Mouse (Mus musculus) spleen, adult 18-20 months (tissue): Measurements from ENCODE around the gene Rcn2.
A peak's percentile ranks its signal among the peaks of the same experiment; 100 is the strongest.
"Not testable (repeated sequence)": the region's sequence is repeated elsewhere in the genome, so short reads cannot be mapped to it uniquely, and the experiment has no call there.

ENCODE experiments used
- DNase-seq, 2 experiments: peaks; one replicate each; pipeline ENCODE4 v3.0.0; 2022; ENCODE audit warnings: mixed read lengths in 2 of 2

Rcn2 gene

DNA sequence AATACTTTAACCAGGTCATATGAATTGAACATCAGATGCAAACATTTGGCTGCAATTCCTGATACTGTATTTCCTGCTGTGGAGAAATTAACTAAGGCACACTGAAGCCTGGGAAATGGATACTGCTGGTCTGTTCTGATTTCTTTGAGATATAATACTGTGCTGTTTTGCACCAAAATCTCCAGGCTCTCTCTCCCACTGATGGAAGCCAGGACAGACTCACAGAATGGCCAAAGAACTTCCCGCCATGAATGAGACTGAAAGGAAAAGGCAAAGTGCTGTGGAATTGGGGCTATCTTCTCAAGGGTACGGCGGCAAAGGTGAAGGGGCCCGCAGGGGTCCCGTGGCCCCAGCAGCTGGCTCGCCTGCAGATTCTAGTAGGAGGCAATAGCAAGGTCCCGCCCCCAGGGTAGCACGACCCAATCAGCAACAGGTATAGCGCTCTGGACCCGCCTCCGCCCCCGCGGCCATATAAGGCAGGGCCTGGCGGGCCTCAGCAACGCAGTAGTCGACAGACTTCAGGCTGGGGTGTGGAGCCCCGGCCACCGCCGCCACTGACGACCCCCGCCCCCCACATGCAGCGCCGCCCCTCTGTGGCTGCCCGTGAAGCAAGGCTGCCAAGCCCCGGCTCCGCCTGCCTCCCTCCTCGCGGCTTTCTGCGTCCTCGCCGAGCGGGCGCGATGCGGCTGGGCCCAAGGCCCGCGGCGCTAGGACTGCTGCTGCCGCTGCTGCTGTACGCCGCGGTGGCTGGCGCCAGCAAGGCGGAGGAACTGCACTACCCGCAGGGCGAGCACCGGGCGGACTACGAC lies at the start of gene Rcn2:
TSS of gene Rcn2 (plus strand) at position 474 of the 809 bp plus-strand sequence.
- DNase-seq: peak; percentile 93 to 98

DNA sequence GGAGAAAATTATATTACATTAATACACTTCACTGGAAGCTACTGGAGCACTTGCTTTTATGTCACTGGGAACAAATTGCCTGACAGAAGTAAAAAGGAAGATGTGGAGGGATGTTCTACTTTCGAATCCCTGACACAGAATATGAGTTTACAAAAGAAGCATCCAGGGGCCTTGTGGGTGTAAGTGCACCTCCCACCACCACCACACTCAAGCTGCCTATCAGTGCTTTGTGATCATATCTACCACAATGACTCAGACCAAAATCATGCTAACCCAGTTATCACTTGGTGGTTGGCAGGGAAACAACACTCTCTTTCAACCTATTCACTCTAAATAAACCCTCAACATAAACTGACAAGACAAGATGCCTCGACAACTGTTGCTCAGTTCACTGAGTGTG lies 37.0 kb upstream of the Rcn2 start:
- DNase-seq: not testable (repeated sequence)

DNA sequence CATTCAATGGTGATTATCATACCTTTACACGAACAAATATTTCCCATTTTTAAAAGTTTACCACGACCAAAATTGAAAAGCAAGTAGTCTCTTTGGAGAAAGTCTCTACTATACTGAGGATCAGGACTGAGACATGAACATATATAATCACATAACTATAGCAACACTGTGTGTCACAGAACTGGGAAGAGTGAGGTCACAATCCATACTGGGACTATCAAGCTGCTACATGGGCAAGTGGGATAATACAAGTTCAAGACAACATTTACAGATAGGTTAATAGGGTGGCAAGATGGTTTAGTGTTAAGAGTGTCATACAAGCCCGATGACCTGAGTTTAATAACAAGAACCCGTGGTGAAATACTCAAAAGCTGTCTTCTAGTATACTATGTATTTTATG lies 31.2 kb upstream of the Rcn2 start, which contains the start of gene 4930563M21Rik:
TSS of gene 4930563M21Rik (minus strand) at position 101 of the 400 bp plus-strand sequence.
- no peak for DNase-seq

DNA sequence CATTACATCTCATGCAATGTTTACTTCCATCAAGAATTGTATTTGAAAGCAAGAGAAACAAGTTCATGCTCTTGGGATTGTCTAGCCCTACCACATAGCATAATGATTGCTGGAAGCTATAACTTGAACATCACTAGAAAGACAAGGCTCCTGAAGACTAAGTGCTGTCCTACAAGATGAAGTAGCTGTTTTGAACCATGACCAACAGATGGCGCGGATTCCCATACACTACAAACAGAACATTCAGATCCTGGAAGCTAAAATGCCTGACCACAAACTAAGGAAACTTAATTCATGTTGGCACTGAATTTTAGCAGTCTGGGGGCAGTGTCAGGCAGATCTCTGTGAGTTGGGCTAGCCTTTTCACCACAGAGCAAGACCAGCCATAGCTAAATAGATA lies 16.9 kb upstream of the Rcn2 start:
- DNase-seq: no peak

DNA sequence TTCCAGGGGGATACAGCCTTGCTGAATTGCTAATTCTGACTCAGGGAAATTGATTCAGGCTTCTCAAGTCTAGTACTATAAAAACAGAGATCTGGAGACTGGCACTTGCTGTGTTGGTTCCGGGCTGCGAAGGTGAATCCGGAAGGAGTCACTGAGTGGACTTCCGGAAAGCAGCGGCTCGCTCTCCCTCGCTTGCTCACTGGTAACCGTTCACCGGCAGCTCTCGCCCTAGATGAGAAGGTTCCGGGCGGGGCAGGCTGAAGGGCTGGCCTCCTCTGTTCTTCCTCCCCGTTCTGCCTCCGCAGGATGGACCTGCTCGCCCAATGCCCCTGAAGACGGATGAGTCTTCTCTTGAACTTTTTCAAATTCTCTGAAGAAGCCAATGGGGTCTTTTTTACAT lies 14.4 kb upstream of the Rcn2 start:
- DNase-seq: no peak

DNA sequence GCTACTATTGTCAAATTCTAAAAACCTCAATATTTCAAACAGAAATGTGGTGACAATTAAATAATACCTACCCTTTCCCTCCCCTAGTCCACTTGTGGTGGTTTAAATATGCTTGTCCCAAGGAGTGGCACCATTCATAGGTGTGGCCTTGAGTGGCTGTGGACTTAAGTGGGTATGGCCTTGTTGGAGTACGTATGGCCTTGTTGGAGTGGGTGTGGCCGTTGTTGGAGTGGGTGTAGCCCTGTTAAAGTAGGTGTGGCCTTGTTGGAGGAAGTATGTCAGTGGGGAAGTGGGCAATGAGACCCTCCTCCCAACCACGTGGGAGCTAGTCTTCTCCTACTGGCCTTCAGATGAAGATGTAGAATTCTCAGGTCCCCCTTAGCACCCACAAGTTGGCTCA lies 9.4 kb upstream of the Rcn2 start:
- no peak for DNase-seq

DNA sequence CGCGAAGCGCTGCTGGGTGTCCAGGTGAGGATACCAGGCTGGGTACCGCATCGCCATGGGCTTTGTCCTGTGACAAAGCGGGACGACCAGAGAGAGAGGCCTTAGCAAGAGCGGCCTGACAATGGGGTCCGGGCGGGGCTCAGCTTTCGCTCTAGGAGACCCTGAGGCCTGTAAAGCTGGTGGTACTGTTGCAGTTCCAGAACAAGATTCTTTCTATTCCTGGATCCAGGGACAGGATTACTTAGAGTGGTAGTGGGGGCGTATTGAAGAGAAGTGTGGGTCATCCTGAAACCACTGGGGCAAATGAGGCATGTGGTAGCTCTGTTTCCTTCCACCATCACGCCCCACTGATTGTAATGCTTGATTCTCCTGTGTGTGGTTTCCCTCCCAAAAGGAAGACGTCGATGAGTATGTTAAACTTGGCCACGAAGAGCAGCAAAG lies 556 bp downstream of the Rcn2 start:
- DNase-seq: no peak

DNA sequence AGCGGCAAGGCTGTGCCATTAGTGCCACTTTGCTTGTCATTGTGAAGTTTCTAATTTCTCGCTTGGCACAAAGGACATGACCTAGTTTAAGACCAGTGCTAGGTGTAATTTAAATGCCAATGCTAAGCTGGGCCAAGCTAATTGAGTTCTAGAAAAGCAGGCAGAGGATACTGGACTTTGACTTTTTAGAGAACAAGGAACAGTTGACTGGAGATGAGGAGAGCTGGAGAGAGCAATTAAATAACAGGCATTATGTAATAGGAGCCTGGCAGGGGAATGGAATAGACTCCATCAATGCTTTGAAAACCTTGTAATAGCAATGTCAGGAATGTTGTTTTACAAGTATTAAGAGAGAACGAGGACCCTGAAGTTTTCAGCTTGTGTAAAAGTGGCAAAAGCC lies 12.2 kb downstream of the Rcn2 start:
- DNase-seq: no peak

DNA sequence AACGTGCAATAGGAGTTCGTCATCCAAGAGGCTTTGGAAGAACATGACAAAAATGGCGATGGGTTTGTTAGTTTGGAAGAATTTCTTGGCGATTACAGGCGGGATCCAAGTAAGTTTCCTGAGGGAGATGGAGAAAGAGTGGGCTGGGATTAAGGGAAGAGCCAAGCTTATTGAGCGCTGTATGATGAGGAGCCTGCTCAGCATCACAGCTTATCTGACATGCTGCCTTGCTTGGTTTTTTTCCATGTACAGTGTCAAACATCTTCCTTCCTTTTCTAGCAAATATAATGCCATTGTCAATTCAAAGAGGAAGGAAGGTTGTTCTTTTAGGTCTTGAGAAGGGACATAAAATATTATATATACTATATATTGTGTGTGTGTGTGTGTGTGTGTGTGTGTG lies 14.5 kb downstream of the Rcn2 start:
- no peak for DNase-seq

DNA sequence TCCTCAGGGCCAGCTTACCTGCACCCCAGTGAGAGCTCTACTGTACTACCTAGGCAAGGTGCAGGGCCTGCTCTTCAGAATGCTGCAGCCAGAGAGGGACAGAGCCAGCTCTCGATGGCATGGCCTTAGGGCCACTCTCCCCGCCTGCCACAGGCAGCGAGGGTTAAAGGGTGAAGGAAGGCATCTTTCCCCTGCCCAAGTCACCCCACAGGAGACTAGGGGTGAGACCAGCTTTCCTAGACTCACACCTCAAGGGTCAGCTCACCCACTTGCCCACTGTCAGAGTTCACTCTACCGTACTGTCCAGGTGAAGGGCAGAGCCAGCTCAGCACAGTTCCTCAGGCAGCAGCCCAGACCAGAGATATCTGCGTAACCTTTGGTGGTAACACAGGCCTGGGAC lies 20.7 kb downstream of the Rcn2 start:
- no peak for DNase-seq

DNA sequence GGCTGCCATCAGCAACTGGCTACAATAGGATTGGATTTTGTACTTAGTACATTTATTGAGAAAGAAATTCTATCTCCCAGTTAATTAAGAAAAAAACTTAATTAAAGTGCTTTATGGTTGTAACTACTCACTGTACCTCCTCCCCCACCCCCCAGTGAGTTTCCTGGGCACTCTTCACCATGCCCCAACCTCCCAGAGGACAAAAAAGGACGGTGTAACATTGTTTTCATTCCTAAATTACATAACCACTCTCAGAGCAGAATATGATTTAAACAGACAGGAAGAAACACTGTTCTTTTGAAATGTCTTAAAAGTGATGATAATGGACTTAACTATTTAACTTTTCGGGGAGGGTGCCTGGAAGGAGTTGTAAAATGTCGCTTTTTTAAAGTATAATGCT lies 23.4 kb downstream of the Rcn2 start:
- DNase-seq: no peak

DNA sequence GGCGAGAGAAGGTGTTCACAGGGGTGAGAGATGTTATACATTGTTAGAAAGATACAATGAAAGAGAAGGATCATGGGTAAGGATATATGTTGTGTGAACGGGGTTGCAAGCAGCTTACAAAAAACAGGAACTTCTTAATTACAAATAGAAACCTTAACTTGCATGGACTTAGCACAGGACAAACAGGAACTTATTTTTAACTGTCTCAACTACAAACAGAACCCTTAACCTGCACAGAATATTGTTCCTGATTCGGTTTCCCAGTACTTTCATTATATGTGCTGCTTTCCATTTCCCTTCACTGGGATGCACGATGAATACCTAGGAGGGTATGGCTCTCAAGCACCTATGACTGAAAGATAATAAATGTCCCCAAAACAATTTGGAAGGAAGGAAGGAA lies 26.3 kb downstream of the Rcn2 start:
- DNase-seq: no peak

DNA sequence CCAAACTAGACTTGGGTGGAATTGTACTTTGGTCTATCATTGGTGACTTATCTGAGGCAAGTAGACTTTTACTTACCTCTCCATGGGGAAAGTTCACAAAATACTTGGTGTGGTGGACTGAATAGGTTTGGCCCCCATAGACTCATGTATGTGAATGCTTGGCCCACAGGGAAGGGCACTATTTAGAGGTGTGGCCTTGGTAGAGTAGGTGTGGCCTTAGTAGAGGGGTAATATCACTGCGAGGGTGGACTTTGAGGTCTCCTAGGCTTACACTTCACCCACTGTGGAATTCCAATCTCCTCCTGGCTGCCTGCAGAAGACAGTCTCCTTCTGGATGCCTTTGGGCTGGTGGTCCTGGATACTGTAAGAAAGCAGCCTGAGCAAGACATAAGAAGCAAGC lies 27.0 kb downstream of the Rcn2 start:
- no peak for DNase-seq

DNA sequence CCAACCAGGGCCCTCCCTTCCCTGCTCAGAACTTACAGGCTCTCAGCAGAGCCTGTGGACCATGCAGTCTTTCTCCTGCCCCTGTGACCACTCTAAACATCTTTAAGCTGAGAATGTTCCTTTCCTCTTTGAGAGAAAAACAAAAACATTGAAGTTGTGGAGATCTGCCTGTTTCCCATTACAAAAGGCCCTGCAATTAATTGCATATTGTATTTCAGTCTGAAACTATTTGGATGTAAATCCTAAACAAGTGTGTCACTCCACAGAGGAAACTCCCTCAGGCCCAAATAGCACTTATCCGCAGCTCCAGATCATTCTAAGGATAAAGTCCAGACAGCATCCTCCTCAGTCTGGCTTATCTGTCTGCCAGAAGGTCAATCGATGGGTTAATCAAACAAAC lies 31.2 kb downstream of the Rcn2 start:
- no peak for DNase-seq

DNA sequence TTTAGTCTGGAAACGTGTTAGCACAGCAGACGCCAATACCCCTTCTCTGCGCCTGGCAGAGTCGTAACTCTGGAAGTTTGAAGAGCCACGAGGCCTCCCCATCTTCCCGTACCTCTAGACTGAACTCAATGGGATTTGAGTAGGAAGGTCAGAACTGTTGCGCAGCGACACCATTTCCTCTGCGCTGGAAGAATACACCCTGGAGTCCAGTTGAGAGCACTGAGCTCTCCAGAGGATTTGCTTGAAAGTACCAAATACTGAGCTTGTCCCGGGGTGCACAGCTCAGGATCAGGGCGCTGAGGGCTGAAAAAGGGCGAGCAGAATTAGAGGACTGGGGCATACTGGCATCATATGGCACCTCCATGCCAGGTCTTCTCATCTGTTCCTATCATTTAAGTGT lies 33.2 kb downstream of the Rcn2 start:
- no peak for DNase-seq

DNA sequence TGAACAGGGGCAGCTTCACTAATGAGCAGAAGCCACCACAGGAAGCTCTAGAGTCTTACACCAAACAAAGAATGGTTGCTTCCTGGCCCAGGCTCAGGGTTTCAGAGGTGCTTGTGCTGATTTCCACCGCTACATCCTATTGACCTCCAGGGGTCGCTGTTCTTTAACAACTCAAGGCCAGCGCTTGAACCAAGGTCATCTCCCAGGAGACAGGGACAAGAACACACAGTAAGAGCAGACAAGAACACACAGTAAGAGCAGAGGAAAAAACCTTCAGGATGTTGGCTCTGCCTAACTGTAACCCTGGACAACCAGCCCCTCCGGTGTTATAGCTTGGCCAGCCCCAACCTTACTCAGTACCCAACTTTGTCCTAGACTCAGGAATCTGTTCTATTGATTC lies 33.6 kb downstream of the Rcn2 start:
- DNase-seq: peak; percentile 45 to 50

DNA sequence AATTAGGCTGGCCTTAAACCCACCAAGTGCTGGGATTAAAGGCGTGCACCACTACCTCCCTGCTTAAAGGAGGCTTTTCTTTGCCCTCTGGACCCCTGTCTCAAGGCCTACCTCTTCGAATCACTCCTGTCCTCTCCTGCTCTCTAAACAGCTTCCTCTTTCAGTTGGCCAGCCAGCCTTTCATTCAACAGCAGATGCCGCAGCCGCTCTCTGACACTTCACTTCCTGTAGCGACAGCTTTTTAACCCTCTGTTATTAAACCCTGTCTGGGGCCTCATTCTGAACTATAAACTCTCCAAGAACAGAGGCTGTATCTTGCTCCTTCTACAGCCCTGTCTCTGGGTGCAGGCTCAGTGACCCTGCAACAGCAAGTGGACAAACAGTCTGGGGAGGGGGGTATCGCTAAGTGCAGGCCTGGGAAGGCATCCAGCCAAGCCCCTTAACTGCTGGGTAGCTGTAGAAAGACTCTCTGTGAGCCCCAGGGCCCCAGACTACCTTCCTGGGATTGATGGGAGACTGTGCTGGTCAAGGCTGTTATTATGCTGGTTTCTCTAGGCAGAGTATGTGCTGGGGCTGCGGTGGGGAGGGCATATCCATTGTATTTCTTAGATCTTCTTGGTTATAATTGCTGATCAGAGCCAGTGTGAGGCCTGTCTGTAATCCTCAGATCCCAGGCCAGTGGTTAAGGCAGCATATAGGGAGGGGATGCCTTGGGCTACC lies 34.4 kb downstream of the Rcn2 start:
- peak; percentile 49 to 51 for DNase-seq

DNA sequence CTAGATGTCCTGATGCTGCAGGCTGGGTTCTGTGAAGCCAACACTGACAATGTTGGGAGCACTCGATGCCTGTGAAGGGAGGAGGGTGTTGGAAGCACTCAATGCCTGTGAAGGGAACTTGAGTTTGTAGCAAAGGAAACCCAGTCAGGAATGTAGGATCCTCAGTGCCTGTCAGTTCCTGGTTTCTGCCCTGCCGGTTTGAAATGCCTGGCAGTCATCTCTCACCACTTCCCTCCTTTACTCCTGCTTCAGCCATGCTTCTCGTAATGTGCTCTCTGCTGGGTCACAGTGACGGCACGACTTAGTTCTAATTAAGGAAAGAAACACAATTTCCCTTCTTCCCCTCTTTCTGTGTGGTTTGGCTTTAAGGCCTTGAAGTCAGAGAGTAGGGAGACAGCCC lies 37.9 kb downstream of the Rcn2 start:
- DNase-seq: no peak

DNA sequence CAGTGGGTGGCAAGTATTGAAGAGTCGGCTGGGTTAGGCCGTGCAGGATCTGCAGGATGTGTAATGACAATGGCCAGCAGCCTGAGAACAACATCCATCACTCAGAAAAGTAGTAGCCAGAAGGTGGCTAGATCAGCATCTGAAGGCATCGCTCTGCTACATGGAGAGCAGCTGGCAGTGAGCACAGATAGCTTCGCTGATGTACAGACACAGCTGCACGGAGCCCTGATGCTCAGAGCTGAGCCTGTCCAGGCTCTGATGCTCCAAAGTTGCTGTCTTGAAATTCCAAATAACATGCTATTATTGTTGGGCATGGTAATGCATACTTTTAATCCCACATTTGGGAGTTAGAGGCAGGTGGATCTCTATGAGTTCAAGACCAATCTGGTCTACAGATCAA lies 44.9 kb downstream of the Rcn2 start:
- DNase-seq: no peak

DNA sequence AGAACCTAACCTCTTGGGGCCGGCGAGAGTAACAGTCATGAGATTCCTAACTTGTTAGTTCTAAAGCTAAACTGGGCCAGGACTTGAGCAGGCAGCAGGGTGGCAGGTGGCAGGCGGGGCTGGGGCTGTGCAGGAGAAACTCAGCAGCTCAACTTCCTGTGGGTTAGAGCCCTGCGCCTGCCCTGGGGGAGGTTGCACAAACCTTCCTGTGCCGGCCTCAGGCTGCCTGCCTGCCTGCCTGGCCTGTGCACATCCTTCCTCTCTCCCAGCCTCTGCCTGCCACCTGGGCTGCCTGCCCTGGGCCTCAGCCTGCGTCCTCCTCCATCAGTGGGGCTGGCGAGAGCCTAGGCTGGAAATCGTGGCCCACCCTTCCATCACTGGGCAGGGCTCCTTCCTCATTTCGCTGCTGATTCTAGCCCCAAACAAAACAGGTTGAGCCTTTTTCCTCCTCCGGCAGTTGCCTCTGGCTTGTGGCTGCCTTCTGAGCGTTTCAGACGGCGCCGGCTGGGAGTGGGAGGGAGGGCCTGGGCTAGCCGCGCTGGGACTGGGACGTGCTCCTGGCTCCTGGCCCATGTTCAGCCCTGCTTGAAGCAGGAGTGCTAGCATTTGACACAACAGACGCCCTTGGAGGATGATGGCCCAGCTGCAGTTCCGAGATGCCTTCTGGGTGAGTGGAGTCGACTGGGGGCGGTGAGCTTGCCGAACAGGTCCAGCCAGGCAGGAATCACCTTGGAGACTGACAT lies 48.3 kb downstream of the Rcn2 start, which contains the start of gene Pstpip1:
TSS of gene Pstpip1 (plus strand) at position 185 of the 743 bp plus-strand sequence.
- DNase-seq: peak; percentile 76 to 80

DNA sequence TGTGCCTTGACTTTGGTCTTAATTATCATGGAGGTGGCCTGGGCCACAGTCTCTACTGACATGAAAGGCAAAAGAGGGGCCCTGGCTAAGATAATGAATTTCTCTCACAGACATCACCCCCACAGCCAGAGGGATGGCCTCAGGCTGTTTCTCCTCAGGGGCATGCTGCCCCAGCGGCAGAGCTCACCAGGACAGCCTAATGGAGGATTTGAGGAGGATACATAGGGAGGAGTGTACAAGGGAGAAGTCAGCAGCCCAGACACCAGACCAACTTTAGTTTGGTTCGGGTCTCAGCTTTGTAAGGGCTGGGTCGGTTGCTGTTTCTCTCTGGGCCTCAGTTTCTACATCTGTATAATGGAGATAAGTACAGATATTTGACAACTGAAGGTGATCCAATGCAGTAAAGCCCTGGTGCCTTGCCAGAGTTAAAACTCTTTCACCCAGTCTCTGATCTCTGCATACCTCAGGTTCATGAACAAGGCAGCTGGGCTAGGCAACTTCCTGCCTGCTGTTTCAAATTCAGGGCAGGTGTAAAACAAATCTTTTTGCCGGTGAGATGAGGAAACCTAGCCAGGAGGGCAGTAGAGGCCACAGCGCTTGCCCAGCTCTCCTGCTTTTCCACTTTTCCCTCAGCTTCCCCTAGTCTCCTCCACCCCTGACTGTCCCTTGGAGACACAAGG lies 49.0 kb downstream of the Rcn2 start:
- DNase-seq: no peak

DNA sequence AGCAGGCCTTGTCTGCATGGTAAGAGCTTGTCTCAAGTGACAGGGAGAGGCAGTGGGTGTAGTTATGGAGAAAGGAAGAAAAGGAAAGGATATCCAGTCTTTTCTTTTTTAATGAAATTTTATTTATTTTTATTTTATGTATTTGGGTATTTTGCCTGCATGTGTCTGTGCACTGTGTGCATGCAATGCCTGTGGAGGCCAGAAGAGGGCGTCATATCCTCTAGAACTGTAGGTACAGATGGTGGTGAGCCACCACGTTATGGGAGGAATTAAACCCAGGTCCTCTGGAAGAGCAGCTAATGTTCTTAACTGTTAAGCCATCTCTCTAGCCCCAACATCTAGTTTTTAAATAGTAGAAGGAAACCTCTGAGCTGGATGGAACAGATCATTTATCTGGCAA lies 50.5 kb downstream of the Rcn2 start:
- no peak for DNase-seq
